Mouse (Mus musculus): ENCODE results near the gene Cnot1.
"Not testable (repeated sequence)": the region's sequence is repeated elsewhere in the genome, so short reads cannot be mapped to it uniquely, and the experiment has no call there.

The Cnot1 gene

DNA sequence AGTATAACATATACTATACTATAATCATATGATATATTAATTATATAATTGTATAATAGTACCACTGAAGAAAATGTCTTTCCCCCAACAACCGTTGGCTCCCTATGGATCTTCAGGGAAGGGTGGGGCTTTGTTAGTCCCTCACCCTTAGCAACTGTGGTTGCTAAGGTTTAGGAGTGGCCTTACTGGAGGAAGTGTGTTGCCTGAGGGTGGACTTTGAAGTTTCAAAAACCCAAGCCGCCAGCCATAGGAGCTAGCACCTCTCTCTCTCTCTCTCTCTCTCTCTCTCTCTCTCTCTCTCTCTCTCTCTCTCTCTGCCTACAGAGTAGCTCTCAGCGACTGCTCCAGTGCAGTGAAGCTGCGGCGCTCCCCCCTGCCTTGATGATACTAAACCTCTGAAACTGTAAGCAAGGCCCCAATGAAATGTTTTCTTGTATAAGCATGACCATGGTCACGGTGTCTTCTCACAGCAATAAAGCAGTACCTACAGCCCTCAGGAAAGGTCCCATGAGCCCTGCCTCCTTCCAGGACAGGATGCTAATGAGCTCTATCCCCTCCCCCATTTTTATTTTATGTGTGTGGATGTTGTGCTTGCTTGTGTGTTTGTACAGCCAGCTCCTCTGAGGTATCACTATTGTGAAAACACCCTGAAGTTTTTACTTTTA is 8.9 kb upstream of the Cnot1 start:
- DNase-seq (ENCODE audit: low read depth) = no peak

GRCm38 (mm10) chr8:95810184-95810591 is 2.9 kb upstream of the Cnot1 start:
- no peak for DNase-seq (ENCODE audit: low read depth)

- no peak for DNase-seq (ENCODE audit: low read depth)
These were observed 1.9 kb upstream of the Cnot1 start for GRCm38 (mm10) chr8:95809116-95809515.

DNA sequence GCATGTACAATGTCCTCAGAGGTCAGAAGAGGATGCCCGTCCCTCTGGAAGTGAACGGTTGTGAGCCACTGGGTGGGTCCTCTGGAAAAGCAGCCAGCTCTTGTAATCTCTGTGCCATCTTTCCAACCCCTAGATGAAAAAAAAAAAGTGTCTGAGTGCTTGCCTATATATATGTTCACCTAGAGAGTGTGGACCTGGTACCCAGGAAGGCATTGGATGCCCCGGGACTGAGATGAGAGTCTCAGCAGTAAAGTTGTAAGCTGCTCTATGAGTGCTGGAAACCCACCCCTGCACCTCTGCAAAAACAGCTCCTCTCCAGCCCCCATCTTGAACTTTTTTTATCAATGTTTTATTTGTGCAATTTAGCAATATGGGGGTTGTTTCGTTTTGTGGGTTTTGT is 1.4 kb upstream of the Cnot1 start:
- no peak for DNase-seq (ENCODE audit: low read depth)

- peak; percentile 85 for DNase-seq (ENCODE audit: low read depth)
These were observed 597 bp upstream of the Cnot1 start for GRCm38 (mm10) chr8:95807861-95808260.

GRCm38 (mm10) chr8:95806461-95807191 is 638 bp downstream of the Cnot1 start:
- no peak for DNase-seq (ENCODE audit: low read depth)

- no peak for DNase-seq (ENCODE audit: low read depth)
These were observed 1.8 kb downstream of the Cnot1 start for GRCm38 (mm10) chr8:95805482-95805881.

GRCm38 (mm10) chr8:95802231-95802630 is 5.0 kb downstream of the Cnot1 start:
- no peak for DNase-seq (ENCODE audit: low read depth)

DNA sequence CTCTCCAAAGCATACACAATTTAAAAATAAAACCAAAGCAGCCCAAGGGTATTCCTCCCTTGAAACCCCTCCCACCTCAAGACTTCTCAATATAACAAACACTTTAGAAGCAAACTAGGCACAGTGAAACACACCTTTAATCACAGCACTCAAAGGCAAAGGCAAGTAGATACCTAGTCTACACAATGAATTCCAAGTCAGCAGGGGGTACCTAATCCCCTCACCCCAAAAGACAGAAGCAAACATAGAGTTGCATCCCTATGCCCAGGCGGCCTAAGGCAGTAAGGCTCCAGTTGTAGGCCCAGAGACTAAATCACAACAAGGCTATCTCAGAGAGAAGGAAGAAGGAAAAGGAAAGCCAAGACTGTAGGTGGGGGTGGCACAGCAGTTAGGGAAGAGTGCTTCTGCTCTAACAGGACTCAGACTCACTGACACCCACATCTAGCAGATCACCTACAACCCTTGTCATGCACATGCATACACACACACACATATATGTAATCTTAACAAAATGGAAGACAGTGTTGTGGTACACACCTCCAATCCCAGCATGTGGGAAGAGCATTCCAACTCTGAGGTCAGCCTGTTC is 5.7 kb downstream of the Cnot1 start:
- DNase-seq (ENCODE audit: low read depth) = no peak

- DNase-seq (ENCODE audit: low read depth) = no peak
These were observed 6.9 kb downstream of the Cnot1 start for GRCm38 (mm10) chr8:95800353-95800752.

- DNase-seq (ENCODE audit: low read depth) = no peak
These were observed 7.4 kb downstream of the Cnot1 start for GRCm38 (mm10) chr8:95799891-95800290.

- DNase-seq (ENCODE audit: low read depth) = no peak
These were observed 8.1 kb downstream of the Cnot1 start for GRCm38 (mm10) chr8:95799117-95799516.

DNA sequence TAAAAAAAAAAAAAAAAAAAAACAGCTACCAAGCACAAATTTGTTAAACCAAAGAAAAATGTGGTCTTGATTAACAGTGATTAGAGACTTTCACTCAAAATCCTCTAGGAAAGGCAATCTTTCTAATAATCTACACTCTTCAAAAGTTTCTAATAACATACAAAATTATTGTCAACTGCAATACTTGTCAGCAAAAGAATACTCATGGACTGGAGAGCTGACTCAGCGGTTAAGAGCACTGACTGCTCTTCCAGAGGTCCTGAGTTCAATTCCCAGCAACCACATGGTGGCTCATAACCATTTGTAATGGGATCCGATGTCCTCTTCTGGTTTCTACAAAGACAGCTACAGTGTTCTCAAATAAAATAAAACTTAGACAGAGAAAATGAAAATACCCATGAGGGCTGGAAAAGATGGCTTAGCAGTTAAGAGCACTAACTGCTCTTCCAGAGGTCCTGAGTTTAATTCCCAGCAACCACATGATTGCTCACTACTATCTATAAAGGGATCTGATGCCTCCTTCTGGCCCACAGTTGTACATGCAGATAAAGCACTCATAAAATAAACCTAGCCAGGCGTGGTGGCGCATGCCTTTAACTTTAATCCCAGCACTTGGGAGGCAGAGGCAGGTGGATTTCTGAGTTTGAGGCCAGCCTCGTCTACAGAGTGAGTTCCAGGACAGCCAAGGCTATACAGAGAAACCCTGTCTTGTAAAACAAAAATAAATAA is 11.8 kb downstream of the Cnot1 start:
- not testable (repeated sequence) for DNase-seq (ENCODE audit: low read depth)

DNA sequence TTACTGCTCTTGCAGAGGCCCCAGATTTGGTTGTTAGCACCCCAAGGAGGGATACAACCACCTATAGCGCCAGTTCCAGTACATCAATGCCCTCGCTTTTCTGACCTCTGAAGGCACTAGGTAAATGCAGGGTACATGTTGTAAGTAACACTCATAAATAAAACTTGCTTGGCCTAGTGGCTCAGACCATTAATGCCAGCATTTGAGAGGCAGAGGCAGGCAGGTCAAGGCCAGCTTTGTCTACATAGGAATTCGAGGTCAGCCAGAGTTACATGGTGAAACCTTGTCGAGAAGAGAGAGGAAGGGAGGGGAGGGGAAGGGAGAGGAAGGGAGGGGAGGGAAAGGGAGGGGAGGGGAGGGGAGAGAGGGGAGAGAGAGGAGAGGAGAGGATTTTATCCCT is 21.7 kb downstream of the Cnot1 start:
- DNase-seq (ENCODE audit: low read depth) = no peak

GRCm38 (mm10) chr8:95782628-95783027 is 24.6 kb downstream of the Cnot1 start:
- no peak for DNase-seq (ENCODE audit: low read depth)

DNA sequence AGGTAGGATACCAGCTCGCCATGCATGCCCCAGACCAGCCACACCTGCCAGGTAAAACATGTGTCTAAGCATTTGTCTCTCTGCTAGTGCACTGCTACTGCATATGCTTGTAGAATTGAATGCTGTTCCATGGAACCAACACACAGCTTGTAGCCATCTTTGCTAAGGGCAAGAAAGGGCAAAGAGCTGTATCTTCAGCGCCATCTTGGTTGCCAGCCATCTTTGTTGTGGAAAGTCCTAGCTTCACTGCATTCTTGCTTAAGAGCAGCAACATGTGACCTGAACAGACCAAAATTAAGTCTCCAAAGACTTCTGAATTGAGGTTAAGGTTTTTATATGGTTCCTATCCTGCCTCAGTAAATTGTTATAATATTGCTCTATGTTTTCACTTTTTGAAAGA is 25.5 kb downstream of the Cnot1 start:
- no peak for DNase-seq (ENCODE audit: low read depth)

- DNase-seq (ENCODE audit: low read depth) = no peak
These were observed 26.2 kb downstream of the Cnot1 start for GRCm38 (mm10) chr8:95781085-95781484.

GRCm38 (mm10) chr8:95764133-95764532 is 43.1 kb downstream of the Cnot1 start:
- DNase-seq (ENCODE audit: low read depth) = no peak

- no peak for DNase-seq (ENCODE audit: low read depth)
These were observed 46.9 kb downstream of the Cnot1 start for GRCm38 (mm10) chr8:95760323-95760722.

- DNase-seq (ENCODE audit: low read depth) = no peak
These were observed 55.3 kb downstream of the Cnot1 start for GRCm38 (mm10) chr8:95751924-95752323.

- DNase-seq (ENCODE audit: low read depth) = no peak
These were observed 59.2 kb downstream of the Cnot1 start for GRCm38 (mm10) chr8:95748028-95748427.

DNA sequence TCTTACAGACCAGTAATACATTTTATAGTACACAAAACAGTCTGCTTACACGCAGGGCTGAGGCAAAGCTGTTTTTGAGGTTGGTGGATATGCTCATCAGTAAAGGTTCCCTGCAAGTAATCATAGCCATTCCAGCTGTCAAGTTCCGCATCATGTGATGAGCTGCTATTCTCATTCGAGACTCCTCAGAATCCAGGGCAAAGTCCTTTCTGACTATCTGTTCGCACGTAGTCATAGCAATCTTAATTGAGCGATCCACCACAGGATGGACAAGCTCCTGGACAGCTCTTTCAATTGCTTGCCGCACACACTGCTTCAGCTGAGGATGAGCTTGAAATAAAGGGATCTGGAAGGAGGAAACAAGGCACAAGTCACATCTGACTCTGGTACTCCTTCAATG is 65.5 kb downstream of the Cnot1 start:
- DNase-seq (ENCODE audit: low read depth) = no peak

- no peak for DNase-seq (ENCODE audit: low read depth)
These were observed 68.7 kb downstream of the Cnot1 start for GRCm38 (mm10) chr8:95738596-95738995.

Data from c-Kit-positive CD71-negative TER-119-negative erythroid progenitor cells, embryonic 14.5 days (primary cell).